Comparison of ENCODE assay signal across 30 mouse cellular contexts in the genomic region with DNA sequence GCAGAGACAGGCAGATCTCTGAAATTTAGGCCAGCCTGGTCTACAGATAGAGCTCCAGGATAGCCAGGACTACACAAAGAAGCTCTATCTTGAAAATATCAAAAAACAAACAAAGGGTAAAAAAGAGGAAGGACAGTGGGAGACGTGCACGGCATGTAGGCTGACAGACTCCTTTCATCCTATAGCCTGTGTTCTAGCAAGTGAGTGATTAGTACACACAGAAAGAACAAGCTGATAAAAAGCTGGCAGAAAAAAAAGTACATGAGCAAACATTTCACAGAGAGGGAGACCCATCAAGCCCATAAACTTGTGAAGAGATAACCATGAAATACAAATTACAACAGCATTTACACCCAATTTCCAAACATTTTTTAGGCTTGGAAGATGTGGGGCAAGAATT. TPM values are rescaled to one million over a fixed set of nuclear protein-coding genes. Genes with fewer than 3 reads are reported as not detected.
"Had no signal": no experiment of that assay in that cellular context is flagged by ENCODE, and none has a peak within 500 bp of the region (broad histone marks: within the 10 kb centered on the region; RNA-seq: fewer than 3 reads in every experiment).

No protein-coding gene starts in this region.

- H3K9ac ChIP-seq: kidney, embryonic 15.5 days; limb, embryonic 12.5 days; limb, embryonic 15.5 days; liver, embryonic 14.5 days; liver, postnatal 0 days; lung, embryonic 14.5 days; neural tube, embryonic 12.5 days; neural tube, embryonic 15.5 days had no signal

- H3K36me3 ChIP-seq: kidney, embryonic 15.5 days; limb, embryonic 12.5 days; limb, embryonic 15.5 days; neural tube, embryonic 12.5 days; neural tube, embryonic 15.5 days had no signal

- H3K4me1 ChIP-seq: kidney, embryonic 15.5 days; limb, embryonic 12.5 days; limb, embryonic 15.5 days; neural tube, embryonic 12.5 days; neural tube, embryonic 15.5 days had no signal

- H3K4me3 ChIP-seq: kidney, embryonic 15.5 days; left cerebral cortex, adult 2 months; limb, embryonic 12.5 days; limb, embryonic 15.5 days; neural tube, embryonic 12.5 days; neural tube, embryonic 15.5 days had no signal

- H3K27ac ChIP-seq: kidney, embryonic 15.5 days; left cerebral cortex, adult 2 months; limb, embryonic 12.5 days; limb, embryonic 15.5 days; liver, embryonic 14.5 days; macrophage; neural tube, embryonic 12.5 days; neural tube, embryonic 15.5 days had no signal

- H3K9me3 ChIP-seq: kidney, embryonic 15.5 days; limb, embryonic 12.5 days; limb, embryonic 15.5 days; neural tube, embryonic 12.5 days; neural tube, embryonic 15.5 days had no signal

- H3K4me2 ChIP-seq: kidney, embryonic 15.5 days; limb, embryonic 12.5 days; limb, embryonic 15.5 days; liver, embryonic 11.5 days; lung, embryonic 14.5 days; midbrain, embryonic 11.5 days; neural tube, embryonic 12.5 days; neural tube, embryonic 15.5 days had no signal

- DNase-seq: kidney, adult 8-10 months; kidney, postnatal 10 days; kidney, postnatal 36 days; layer of hippocampus, postnatal 36 days; liver, postnatal 0 days; lung, embryonic 14.5 days; midbrain, embryonic 14.5 days; right cerebral cortex, adult 18-20 months; right cerebral cortex, postnatal 14 days; right cerebral cortex, postnatal 4 days; thymus, adult 18-20 months; thymus, postnatal 14 days had no signal

- ATAC-seq: inflammation-experienced regulatory T-cells, adult 6 months; liver, postnatal 0 days; lung, postnatal 0 days had no signal

RNA-seq across cellular contexts. Expression of a gene that starts 14.1 kb away (rescaled TPM):
- total RNA-seq: layer of hippocampus, adult 8-10 months; layer of hippocampus, postnatal 10 days; layer of hippocampus, postnatal 36 days; left cerebral cortex, adult 2 months; left cerebral cortex, postnatal 10 days; left cerebral cortex, postnatal 36 days had no signal
- polyA plus RNA-seq: kidney, embryonic 15.5 days; limb, embryonic 12.5 days; midbrain, embryonic 11.5 days; midbrain, embryonic 14.5 days; midbrain, postnatal 0 days; neural tube, embryonic 12.5 days; neural tube, embryonic 15.5 days; stomach, embryonic 14.5 days had no signal
